Mouse (Mus musculus): ENCODE results near the gene Sdccag8.

The Sdccag8 gene

DNA sequence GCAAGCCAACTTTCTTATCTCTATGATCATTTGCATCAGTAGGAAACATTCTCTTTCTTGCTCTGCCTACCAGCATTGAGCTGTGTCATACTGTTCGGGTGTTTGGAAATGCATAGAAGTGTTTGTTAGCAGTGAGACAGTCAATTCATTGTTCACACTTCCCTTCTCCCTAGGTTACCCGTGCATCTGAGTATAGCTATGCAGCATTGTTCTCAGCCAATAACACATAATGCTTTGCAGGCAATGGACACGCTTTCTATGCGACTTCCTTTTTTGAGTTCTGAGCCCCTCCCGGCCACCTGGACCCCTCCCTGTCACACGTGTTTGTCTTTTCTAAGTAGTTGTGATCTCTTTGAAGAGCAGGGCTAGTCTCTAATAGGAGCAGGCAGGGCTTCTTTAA is 171.8 kb downstream of the Sdccag8 start:
- DNase-seq (ENCODE audit: low spot score), result no peak

DNA sequence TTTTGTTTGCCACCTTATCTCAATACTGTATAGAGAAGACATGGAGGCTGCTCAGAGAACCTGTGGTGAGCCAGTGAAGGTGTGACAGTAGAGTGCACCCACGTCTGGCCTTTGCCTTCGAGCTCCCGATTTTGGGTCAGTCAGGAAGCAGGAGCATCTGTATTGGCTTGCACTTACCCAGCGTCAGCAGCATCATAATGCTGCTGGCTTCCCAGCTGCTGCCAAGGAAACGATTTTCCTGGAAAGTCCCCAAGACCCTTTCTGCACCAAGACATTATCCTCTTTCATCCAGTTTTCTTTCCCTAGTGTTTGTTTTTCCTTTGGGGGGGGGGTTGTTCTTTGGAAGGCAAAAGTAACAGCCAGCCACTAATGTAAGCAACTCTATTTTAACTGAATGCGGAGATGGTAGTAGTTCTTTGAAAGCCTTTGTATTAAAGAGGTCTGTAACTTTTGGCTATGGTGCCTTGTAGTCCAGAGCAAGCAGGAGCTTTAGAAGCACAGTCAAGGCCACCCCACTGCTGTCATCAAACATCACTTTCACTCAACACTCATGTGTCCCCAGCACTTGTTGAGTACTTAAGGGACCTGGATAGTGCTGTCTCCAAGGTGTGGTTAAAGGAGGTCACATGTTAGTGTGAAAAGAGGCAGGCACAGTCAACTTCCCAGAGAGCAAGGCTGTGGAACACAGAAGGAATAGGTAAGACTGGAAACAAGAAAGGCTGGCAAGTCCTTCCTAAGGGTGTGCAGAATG is 172.7 kb downstream of the Sdccag8 start:
- peak; percentile 43 for DNase-seq (ENCODE audit: low spot score)

DNA sequence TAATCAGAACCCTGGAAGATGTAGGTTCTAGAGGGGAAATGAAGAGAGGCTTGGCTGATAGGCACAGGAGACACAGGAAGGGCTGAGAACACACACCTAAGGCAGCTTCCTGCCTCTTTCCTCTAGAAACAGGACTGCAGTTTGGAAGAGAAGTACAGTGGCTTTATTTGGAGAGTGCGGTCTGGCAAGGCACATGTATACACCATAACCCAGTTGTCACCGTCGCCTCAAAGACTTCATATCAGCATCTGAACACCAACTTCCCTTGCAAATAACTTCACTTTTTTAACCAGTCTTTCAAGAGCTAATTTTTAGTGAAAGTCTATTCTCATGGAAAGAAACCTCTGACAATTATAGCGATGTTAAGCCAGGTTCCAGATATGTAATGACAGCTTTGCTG is 177.0 kb downstream of the Sdccag8 start:
- DNase-seq (ENCODE audit: low spot score), result no peak

DNA sequence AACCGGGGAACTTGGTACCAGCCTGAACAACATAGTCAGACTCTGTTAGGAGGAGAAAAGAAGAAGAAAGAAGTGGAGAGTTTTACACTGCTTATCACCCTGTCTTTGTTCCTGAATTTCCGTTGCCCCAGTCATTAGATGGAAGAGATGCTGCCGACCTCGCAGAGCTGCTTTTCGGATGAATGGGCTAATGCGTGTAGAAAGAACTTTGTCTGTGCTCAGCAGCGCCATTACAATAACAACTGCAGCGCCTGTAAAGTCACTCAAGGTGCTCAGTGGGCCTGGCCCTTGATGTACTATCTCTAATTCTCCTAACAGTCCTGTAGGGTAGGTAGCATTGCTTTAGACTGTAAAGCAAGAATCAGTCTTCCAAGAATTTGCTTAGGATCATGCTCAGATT is 178.1 kb downstream of the Sdccag8 start:
- DNase-seq (ENCODE audit: low spot score), result no peak

DNA sequence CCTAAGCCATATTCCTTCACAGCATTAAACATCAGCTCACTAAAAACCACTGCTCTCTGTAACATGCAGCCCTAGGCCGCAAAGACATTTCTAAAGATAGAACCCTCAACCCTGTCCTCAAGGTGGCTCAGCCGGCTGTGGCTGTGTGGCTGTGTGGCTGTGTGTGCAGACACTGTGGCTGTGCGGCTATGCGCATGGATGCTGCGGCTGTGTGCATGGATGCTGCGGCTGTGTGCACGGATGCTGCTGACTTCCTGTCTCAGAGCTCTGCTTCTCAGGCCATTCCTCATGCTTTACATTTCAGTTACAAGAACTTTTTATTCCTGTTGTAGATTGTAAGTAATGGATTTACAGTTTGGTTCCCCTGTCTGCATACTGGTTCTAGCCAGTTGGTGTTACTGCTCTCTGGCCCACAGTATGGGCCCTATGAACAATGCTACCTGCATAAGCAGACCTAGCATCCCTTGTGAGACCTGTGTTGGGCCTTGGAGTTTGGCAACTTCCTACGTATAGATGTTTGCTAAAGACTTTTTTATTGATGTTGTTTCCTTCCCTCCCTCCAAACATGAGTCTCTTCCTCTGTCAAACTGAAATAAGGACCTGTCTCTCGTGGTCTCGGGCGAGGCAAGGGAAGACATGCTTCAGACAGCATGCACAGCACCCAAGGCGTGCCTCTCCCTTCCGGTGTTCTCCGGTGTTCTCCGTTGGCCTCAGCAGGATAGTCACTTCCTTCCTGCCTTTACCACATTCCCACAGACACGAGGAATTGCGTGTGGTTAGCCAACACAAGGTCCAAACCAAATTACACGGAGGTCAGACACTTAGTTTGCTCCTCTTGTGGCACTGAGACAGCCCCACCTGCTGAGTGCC is 178.9 kb downstream of the Sdccag8 start:
- no peak for DNase-seq (ENCODE audit: low spot score)

DNA sequence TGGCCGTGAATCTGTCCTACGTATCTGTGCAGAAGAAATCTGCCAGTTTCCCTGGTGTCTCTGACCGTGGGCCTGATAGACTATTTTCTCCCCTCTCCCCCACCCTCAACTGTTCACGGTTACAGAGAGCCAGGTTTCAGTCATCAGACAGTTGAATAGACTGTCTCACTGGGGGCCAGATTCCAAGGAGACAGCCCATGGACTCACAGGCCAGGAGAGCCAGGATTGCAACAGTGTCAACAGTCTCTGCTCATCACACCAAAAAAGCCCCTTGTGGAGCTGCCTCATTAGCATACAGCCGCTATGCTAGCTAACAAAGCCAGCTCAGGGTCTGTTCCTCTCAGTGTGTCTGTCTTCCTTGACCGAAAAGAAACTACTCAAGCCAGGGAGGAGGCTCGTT is 179.6 kb downstream of the Sdccag8 start:
- DNase-seq (ENCODE audit: low spot score), result no peak

DNA sequence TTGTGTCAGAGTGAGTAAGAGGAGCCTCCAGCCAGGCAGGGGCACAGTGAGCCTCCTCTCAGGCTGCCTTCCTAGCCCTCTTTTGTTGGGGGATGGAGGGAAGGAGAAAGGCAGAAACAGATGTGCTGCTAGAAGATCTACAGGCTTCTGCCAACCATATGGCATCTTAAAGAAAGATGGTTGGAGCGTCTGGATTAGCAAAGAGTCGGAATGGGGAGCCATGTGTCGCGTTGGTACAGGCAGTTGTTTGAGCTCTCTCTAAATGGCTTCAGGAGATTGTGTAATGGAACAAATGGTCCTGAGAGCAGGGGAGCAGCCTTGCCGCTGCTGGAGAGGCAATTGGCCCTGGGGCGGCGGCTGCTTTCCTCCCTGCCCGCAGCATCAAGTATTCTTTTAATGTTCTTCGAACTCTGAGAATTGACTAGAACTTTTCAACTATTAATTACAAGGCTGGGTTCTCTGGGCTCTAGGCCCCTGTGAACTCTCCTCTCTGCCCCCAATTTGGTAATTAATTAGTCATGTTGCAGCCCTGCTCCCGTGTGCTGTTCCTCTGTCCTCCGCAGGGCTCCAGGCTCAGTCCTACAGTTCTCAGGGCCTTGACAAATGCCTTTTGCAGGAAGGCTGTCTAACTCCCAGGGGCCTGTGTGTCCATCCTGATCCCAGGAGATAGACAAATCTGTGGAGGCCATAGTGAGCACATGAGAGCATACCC is 180.4 kb downstream of the Sdccag8 start:
- DNase-seq (ENCODE audit: low spot score), result no peak

DNA sequence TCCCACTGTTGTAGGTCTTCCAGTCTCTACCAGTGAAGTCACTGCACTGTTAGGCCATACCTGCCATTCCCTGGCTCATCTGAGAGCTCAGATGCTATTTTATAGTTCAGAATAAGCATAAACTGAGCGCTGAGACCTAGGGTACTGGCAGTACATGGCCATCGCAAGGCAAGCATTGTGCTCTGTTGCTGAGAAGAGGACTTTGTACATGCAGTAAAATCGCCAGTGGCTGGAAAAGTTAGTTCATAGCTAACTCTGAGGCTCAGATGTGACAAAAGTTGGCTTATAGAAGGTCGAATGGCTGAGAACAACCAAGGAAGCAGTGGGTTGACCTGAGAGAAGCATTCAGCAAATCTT is 180.9 kb downstream of the Sdccag8 start:
- no peak for DNase-seq (ENCODE audit: low spot score)

DNA sequence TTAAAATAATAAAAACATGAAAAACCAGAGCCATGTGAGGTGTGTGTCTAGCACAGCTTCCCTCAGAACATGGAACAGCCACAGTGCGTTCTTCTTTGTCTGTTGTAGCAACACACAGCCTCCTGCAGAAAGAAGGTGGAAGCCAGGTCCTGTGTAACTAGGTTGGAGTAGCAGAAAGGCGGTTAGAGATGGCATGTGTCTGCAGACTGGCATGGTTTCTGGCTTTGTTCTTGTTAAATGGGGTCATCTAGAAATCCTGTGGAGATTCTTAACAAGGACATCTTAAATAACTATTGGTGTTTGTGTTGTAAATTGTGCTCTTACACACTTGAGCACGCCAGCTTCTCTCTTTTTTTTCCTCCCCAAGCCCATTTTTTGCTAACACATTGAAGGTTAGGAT is 181.7 kb downstream of the Sdccag8 start:
- DNase-seq (ENCODE audit: low spot score), result no peak

DNA sequence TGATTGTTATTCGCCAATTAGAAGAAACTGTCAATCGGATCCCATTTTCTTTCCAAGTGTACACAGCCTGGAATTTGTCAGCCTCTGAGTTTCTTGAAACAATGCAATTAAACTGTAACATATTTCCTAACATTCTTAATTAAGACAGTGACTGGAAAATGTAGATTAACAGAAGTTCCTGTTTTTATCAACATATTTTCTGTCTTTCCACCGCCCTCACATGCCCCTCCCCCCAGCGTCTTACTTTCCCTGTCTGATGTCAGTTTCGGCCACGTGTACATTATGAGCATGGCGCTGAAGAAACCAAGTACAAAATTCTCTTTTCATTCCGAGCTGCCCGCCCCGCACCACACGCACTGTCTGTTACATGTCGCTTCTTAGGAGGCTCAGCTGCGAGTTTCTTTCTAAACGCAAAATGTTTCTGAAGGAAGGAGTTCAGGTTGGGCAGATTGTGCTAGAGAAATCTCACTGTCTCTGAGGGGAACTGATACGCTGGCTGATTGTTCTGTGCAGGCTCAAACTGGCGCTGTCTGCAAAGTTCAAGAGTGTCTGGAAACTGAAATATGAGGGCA is 182.3 kb downstream of the Sdccag8 start:
- DNase-seq (ENCODE audit: low spot score), result no peak

DNA sequence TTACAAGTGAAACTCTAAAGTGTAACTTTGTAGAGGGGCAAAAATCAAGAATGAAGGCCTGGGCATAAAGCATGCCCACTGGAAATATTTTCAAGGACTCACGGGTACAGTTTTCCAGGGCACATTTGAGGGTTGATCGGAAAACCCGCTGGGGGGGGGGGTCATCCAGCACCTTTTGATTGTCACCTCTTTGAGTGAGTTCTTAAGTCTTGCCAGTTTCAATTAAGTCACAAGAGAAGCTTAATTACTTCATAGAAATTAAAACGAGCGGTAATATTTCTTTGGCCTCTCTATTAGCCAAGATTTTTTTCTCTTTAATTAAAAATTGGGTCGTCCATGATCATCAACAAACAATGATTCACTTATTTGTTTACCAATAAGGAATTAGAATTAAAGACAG is 182.8 kb downstream of the Sdccag8 start:
- no peak for DNase-seq (ENCODE audit: low spot score)

DNA sequence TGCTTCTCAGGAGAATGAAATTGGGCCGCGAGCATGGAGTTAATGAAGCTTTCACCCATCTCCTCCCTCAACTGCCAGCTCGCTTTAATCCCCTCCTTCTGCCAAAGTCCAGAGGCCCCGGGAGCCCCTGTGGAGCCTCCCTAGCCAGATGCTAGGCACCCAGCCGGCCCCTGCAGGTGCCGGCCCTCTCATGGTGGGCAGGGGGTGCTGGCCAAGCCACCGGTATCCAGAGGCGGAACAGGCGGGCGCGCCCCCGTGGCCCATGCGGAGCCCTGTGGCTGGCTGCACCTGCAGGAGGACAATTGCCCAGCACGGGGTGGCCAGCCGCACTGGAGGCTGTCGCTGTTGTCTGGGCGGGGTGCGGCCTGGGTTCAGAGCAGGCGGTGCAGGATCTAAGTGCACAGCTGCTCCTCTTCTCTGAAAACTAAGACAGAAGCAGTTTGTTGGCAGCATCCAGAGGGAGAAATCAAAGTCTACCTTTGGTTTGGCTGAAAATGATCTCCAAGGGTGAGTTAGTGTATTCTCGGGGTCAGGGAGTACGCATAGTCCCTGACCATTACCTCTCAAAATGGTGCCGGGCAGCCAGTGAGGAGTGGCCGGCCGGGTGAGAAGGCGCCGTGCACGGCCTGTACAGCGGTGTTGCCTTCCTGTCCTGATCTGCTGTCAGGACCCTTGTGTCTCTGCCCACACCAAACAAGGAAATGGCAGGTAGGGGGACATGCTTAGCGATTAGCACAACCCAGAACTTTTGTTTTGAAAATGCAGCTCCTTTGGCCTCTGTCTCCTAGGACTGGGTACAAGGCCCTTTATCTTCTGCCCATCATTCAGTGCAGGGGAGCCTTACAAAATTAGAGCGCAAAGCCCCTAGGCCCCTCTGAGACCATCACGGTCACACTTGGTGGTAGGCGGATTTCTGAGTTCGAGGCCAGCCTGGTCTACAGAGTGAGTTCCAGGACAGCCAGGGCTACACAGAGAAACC is 183.5 kb downstream of the Sdccag8 start:
- DNase-seq (ENCODE audit: low spot score), result no peak

DNA sequence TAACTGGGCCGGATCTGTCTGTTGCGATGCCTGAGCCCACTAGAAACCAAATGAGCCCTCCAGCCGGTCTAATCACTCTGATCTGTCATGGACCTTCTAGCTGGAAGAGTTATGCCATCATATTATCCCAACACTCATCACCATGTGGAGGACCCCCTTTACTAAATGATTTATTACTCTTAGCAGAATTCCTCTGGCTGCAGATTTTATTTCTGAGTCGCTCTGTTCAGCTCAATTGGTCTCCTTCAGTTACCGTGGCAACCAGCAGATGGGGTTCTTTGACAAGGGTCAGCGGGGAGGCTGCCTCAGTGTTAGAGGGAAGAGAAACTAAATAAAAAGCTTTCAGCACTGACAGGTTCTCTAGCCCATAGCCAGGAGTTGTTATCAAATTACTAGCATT is 184.6 kb downstream of the Sdccag8 start:
- peak; percentile 21 for DNase-seq (ENCODE audit: low spot score)

DNA sequence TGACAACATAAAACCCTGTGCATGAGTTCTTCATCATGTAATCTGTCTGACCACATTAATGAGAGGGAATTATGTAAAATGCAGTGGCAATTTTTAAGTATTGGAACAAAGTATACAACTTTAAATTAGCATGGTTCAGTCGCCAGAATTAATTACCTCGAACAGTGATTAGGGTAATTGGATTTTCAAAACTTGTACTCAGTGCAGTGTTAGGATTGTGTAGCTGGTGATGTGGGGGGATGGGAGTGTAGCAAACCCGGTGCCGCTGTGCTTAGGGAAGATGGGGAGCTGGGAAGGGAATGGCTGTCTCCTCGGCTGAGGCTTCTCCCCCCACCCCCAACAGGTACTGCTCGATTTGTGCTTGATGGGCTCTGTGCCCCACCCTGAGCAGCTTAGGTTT is 188.5 kb downstream of the Sdccag8 start:
- no peak for DNase-seq (ENCODE audit: low spot score)

DNA sequence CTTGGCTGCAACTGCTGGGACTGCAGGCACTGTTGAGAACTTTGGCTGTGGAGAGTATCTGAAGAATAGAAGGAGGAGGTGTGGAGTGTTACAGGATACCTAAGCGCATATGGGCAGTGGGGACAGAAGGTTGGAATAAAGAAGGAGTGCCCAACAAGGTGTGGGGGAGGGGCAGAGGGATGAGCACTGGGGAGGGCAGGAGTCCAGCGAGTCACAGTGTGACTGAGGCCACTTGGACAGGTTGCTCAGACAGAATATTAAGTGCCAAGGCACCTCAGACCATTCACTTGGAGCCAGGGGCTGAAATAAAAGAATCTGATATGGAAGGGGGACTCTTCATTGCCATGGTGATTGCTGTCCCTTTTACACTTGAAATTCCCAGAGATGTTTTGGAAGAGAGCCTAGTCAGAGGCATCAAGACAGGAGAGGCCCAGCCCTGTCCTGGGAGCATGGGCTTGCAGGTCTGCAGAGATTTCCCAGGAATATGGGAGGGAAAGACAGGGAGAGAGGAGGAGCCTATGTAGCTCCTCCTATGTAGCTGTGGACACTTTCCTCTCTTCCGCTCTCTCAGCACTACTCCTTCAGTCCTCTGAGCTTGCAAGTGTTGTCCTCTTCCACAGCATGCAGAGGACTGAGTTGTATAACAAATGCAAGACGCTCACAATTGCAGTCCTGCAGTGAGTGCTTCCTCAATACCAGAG is 189.7 kb downstream of the Sdccag8 start:
- DNase-seq (ENCODE audit: low spot score), result no peak

DNA sequence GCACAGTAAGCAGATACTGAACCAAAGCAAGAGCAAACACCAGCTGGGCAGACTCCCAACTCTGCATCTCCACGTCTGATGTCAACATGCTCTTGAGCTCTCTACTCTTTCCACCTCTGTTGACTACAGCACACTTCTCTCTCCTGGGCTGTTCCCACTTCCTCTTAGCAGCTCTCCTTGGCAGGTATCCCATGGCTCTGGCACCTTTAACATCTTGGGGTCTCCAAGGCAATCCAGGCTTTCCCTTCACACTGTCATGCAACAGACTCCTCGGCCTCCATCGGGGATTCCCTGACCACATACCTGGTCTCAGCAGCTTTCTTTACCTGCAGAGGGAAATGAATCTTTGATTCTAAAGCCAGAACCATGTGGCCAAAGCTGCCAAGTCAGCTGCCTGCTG is 192.9 kb downstream of the Sdccag8 start:
- no peak for DNase-seq (ENCODE audit: low spot score)

DNA sequence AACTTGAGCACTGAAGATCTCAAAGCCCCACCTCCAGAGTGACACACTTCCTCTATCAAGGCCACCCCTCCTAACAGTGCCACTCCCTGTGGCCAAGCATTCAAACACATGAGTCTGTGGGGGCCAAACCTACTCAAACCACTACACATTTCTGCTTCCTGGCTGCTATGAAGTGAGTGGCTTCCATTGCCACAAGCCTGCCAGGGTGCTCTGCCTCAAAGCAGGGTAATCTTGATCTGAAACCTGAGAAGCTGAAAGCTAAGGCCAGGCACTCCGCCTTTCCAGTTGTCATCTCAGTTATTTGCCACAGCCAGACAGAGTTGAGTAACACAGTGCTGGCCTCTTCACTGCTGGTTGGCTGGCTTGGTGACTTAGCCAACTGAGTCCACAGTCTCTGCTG is 194.3 kb downstream of the Sdccag8 start:
- DNase-seq (ENCODE audit: low spot score), result peak; percentile 78

DNA sequence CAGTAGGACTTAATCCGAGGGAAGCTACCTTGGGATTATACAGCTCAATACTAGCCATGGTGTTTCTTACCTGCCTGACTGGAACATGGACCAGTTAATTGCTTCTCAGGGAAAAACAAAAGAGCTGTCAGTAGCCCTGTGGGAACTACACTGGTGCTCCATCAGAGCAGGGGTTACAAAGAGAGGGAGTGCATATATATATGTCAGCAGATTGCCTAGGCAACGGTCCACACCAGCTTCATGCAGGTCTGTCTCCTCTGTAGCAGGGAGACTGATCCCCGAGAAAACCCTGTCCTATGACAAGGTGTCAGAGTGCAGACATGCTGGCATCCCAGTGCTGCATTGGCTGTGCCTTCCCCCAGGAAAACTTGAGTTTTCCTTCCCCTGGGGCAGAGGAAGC is 195.6 kb downstream of the Sdccag8 start:
- no peak for DNase-seq (ENCODE audit: low spot score)

DNA sequence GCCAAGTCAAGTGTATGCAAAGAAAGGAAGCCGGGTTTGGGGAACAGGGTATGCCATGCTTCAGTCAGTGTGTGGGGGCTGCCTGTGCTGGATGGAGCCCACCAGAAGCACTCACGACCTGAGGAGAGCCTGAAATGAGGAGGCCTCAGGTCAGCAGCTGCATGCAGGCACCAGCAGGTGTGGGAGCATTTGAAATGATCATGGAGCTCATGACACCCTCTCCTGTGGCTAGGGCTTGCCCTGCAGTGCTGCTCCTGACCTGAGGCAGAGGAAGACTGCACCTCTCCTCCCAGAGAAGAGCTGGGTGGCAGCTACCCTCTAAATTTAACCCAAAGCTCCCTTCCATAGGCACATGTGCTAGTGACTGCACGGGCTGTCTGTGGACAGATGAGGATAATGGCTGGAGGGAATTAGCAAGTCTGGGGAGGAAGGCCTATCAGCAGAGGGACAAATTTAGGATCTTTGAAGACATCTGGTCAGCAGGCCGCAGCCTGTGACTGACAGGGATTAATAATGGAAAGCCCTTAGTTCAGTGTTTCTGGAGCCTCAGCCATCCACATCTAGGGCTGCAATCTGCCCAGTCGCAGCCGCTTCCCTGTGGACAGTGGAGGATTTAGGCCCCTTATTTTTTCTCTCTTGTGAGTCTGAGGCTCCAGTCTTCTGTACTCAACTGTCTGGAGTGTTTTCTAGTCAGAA is 196.3 kb downstream of the Sdccag8 start:
- DNase-seq (ENCODE audit: low spot score), result no peak

DNA sequence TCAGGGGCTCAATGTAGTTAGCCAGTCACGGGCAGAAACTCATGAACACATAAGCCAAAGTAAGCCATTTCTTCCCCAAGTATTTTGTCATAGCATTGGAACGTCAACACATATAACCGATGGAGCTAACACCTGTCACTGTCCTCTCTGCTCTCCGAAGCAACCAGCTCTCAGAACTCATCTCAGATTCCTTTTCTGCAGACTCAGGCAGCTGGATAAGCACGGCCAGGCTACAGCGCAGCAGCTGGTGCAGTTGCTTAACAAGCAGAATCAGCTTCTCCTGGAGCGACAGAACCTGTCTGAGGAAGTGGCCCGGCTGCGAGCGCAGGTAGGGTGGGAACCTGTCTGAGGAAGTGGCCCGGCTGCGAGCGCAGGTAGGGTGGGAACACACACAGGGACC is 197.2 kb downstream of the Sdccag8 start:
- DNase-seq (ENCODE audit: low spot score), result no peak
